In the genomic region with DNA sequence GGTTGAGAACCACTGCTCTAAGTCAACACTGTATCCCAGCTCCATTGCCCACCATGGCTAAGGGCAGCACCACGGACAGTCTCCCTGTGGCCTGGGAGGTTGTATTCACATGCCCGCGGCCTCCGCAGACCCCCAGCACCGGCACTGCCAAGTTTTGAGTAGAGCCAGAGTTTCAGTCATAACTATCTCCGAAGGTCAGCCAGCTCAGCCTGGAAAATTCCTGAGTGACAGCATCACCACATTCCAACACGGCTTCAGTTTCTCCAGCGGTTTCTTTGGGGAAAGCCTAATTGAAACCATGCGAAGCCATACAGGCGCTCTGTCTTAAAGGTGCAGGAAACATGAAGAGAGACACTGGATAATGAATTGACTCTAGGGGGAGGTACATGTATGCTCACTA, we compare ENCODE assay signal across 9 mouse cellular contexts.
DNase-seq lines count a peak whose midpoint lies in the region; ATAC-seq lines count a peak whose summit lies in the region.
"Had no signal": no experiment of that assay in that cellular context is flagged by ENCODE, and none has a peak within 500 bp of the region (broad histone marks: within the 10 kb centered on the region; RNA-seq: fewer than 3 reads in every experiment).

No protein-coding gene starts in this region.

- WGBS in heart, embryonic 10.5 days, result 11% methylated on average over 10 of the region's 10 CpGs
- WGBS in stomach, embryonic 16.5 days, result 10% methylated on average over 10 of the region's 10 CpGs

- DNase-seq in Muller cell, postnatal 12 days (ENCODE audit: inconsistent ontology term), result peak; percentile 89
- DNase-seq in adrenal gland, postnatal 25 days, result peak; percentile 68
- DNase-seq in heart, embryonic 10.5 days (ENCODE audit: low spot score), result peak; percentile 92
- peak; percentile 52 to 57 for DNase-seq in kidney, postnatal 36 days
- no peak for DNase-seq in T-cell, adult 2 months (ENCODE audit: low spot score)
- no peak for DNase-seq in thymus, postnatal 14 days

- ATAC-seq in stomach, embryonic 16.5 days (ENCODE audit: insufficient read depth, low FRiP score), result peak; percentile 66; the same call in 1 of the 2 replicates
- no peak for ATAC-seq in erythroblast, adult 5-6 weeks (replicated peaks; ENCODE audit: low FRiP score, poor library complexity, severe bottlenecking)

- H3K4me1 ChIP-seq in heart, embryonic 10.5 days, result peaks cover 55% of the 10 kb centered on the region
- H3K4me1 ChIP-seq in stomach, embryonic 16.5 days (ENCODE audit: control insufficient read depth, insufficient read depth, low read length), result peaks cover 21% of the 10 kb centered on the region

- no peaks in the 10 kb centered on the region for H3K36me3 ChIP-seq in heart, embryonic 10.5 days
- no peaks in the 10 kb centered on the region for H3K36me3 ChIP-seq in stomach, embryonic 16.5 days (ENCODE audit: control insufficient read depth, insufficient read depth, low read length)

- H3K27me3 ChIP-seq in heart, embryonic 10.5 days (ENCODE audit: insufficient read depth, poor library complexity, severe bottlenecking), result no peaks in the 10 kb centered on the region
- H3K27me3 ChIP-seq in stomach, embryonic 16.5 days (ENCODE audit: control insufficient read depth, insufficient read depth, low read length), result no peaks in the 10 kb centered on the region

- H3K27ac ChIP-seq in heart, embryonic 10.5 days, result peak overlapping the region; percentile 63
- peak overlapping the region; percentile 52; the same call in 1 of the 2 replicates for H3K27ac ChIP-seq in stomach, embryonic 16.5 days (ENCODE audit: low read length)
- H3K27ac ChIP-seq: macrophage had no signal

- no peaks in the 10 kb centered on the region for H3K9me3 ChIP-seq in heart, embryonic 10.5 days
- no peaks in the 10 kb centered on the region for H3K9me3 ChIP-seq in stomach, embryonic 16.5 days (replicated peaks; ENCODE audit: control insufficient read depth, low read length)

- peak overlapping the region; percentile 6; the same call in 1 of the 2 replicates for H3K4me3 ChIP-seq in heart, embryonic 10.5 days
- no peak overlapping the region for H3K4me3 ChIP-seq in stomach, embryonic 16.5 days (replicated peaks; ENCODE audit: low read length)

- no peak overlapping the region for H3K9ac ChIP-seq in stomach, embryonic 16.5 days (ENCODE audit: low read length)

- H3K4me2 ChIP-seq in stomach, embryonic 16.5 days (ENCODE audit: low read depth, low read length), result no peak overlapping the region

Comparison
In these comparisons a context has a peak if more than half of its experiments do, and no peak if none do; other contexts are left out.
1. DNase-seq: peak in Muller cell, postnatal 12 days (single experiment), adrenal gland, postnatal 25 days (single experiment), heart, embryonic 10.5 days (single experiment) and kidney, postnatal 36 days (2 of 2); none in T-cell, adult 2 months (single experiment) and thymus, postnatal 14 days (single experiment).